Mouse (Mus musculus): Measurements from ENCODE around the gene Gm44973. TPM values are rescaled to one million over a fixed set of nuclear protein-coding genes. Genes with fewer than 3 reads are reported as not detected.

The Gm44973 gene
- polyA plus RNA-seq, 1 experiment from 2014 or later, result 2.6 TPM

GRCm38 (mm10) chr7:5021197-5021596, 5.9 kb downstream of the Gm44973 start:
- Histone ChIP-seq H3K4me3 (ENCODE audit: low read depth, low read length) (peak overlapping the region; percentile 81), H3K9me3 (ENCODE audit: control insufficient read depth, low read length) (no peaks in the 10 kb centered on the region), H3K36me3 (ENCODE audit: control insufficient read depth, insufficient read depth, low read length) (peaks cover 9% of the 10 kb centered on the region; the same call in 1 of the 2 replicates), H3K27ac (ENCODE audit: low read depth, low read length) (peak overlapping the region; percentile 92; the same call in 1 of the 2 replicates), H3K9ac (replicated peaks; ENCODE audit: low read depth, low read length) (peak overlapping the region; percentile 96), H3K4me2 (ENCODE audit: low read depth, low read length) (peak overlapping the region; percentile 83), H3K27me3 (ENCODE audit: control insufficient read depth, insufficient read depth, low read length) (no peaks in the 10 kb centered on the region), H3K4me1 (ENCODE audit: control insufficient read depth, insufficient read depth, low read length) (peaks cover 7% of the 10 kb centered on the region)
- WGBS, result 58% methylated on average over 5 of the region's 5 CpGs
- no peak for ATAC-seq (ENCODE audit: low read depth)

- Histone ChIP-seq H3K4me1 (ENCODE audit: control insufficient read depth, insufficient read depth, low read length) (no peaks in the 10 kb centered on the region), H3K4me2 (ENCODE audit: low read depth, low read length) (no peak overlapping the region), H3K27ac (ENCODE audit: low read depth, low read length) (no peak overlapping the region), H3K36me3 (ENCODE audit: control insufficient read depth, insufficient read depth, low read length) (peaks cover 46% of the 10 kb centered on the region), H3K27me3 (ENCODE audit: control insufficient read depth, insufficient read depth, low read length) (no peaks in the 10 kb centered on the region), H3K9me3 (ENCODE audit: control insufficient read depth, low read length) (peaks cover 14% of the 10 kb centered on the region), H3K4me3 (ENCODE audit: low read depth, low read length) (no peak overlapping the region), H3K9ac (replicated peaks; ENCODE audit: low read depth, low read length) (no peak overlapping the region)
- WGBS, result 95% methylated on average over 22 of the region's 22 CpGs
- no peak for ATAC-seq (ENCODE audit: low read depth)
These were observed 14.2 kb downstream of the Gm44973 start for GRCm38 (mm10) chr7:5029543-5029942.

DNA sequence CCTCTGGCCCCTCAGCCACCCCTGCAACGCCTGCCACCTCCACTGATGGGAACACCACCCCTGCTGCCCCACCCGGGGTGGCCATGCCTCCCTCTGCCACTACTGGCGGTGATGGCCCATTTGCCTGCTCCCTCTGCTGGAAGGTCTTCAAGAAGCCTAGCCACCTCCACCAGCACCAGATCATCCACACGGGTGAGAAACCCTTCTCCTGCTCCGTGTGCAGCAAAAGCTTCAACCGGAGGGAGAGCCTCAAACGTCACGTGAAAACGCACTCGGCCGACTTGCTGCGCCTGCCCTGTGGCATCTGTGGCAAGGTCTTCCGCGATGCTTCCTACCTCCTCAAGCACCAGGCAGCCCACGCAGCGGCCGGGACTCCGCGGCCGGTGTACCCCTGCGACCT, 14.7 kb downstream of the Gm44973 start:
- ATAC-seq (ENCODE audit: low read depth), result no peak
- no peaks in the 10 kb centered on the region for H3K4me1 ChIP-seq (ENCODE audit: control insufficient read depth, insufficient read depth, low read length)

DNA sequence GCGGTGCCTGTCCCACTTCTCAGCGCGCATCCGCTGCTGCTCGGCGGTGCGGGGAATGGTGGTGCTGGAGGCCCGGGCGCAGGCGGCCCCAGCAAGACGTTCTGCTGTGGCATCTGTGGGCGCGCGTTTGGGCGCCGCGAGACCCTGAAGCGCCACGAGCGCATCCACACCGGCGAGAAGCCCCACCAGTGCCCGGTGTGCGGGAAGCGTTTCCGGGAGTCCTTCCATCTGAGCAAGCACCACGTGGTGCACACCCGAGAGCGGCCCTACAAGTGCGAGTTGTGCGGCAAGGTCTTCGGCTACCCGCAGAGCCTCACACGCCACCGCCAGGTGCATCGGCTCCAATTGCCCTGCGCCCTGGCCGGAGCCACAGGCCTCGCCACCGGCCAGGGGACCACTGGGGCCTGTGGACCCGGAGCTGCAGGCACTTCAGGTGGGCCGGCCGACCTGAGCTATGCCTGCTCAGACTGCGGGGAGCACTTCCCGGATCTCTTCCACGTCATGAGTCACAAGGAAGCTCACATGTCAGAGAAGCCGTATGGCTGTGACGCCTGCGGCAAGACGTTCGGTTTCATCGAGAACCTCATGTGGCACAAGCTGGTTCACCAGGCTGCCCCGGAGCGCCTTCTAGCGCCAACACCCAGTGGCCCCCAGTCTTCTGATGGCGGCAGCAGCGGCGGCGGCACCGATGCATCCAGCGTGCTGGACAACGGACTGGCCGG, 15.4 kb downstream of the Gm44973 start:
- no peak overlapping the region for H3K4me2 ChIP-seq (ENCODE audit: low read depth, low read length)
- no peaks in the 10 kb centered on the region for H3K27me3 ChIP-seq (ENCODE audit: control insufficient read depth, insufficient read depth, low read length)
- WGBS, result 82% methylated on average over 63 of the region's 63 CpGs
- H3K4me1 ChIP-seq (ENCODE audit: control insufficient read depth, insufficient read depth, low read length), result no peaks in the 10 kb centered on the region
- H3K9me3 ChIP-seq (ENCODE audit: control insufficient read depth, low read length), result peaks cover 14% of the 10 kb centered on the region
- peaks cover 50% of the 10 kb centered on the region for H3K36me3 ChIP-seq (ENCODE audit: control insufficient read depth, insufficient read depth, low read length)
- H3K27ac ChIP-seq (ENCODE audit: low read depth, low read length), result no peak overlapping the region
- no peak overlapping the region for H3K4me3 ChIP-seq (ENCODE audit: low read depth, low read length)
- no peak for ATAC-seq (ENCODE audit: low read depth)
- H3K9ac ChIP-seq (replicated peaks; ENCODE audit: low read depth, low read length), result no peak overlapping the region

More for the DNA sequence above, 14.7 kb downstream of the Gm44973 start:
- H3K36me3 ChIP-seq (ENCODE audit: control insufficient read depth, insufficient read depth, low read length), result peaks cover 46% of the 10 kb centered on the region
- no peaks in the 10 kb centered on the region for H3K27me3 ChIP-seq (ENCODE audit: control insufficient read depth, insufficient read depth, low read length)
- H3K9me3 ChIP-seq (ENCODE audit: control insufficient read depth, low read length), result peaks cover 14% of the 10 kb centered on the region
- no peak overlapping the region for H3K9ac ChIP-seq (replicated peaks; ENCODE audit: low read depth, low read length)
- no peak overlapping the region for H3K4me2 ChIP-seq (ENCODE audit: low read depth, low read length)
- 91% methylated on average over 21 of the region's 21 CpGs for WGBS
- no peak overlapping the region for H3K27ac ChIP-seq (ENCODE audit: low read depth, low read length)
- H3K4me3 ChIP-seq (ENCODE audit: low read depth, low read length), result no peak overlapping the region

GRCm38 (mm10) chr7:5031496-5031895, 16.2 kb downstream of the Gm44973 start:
- ATAC-seq (ENCODE audit: low read depth), result no peak
- 77% methylated on average over 45 of the region's 46 CpGs for WGBS
- Histone ChIP-seq H3K27me3 (ENCODE audit: control insufficient read depth, insufficient read depth, low read length) (no peaks in the 10 kb centered on the region), H3K9ac (replicated peaks; ENCODE audit: low read depth, low read length) (no peak overlapping the region), H3K4me1 (ENCODE audit: control insufficient read depth, insufficient read depth, low read length) (no peaks in the 10 kb centered on the region), H3K27ac (ENCODE audit: low read depth, low read length) (no peak overlapping the region), H3K9me3 (ENCODE audit: control insufficient read depth, low read length) (peaks cover 14% of the 10 kb centered on the region), H3K4me3 (ENCODE audit: low read depth, low read length) (no peak overlapping the region), H3K36me3 (ENCODE audit: control insufficient read depth, insufficient read depth, low read length) (peaks cover 52% of the 10 kb centered on the region), H3K4me2 (ENCODE audit: low read depth, low read length) (no peak overlapping the region)

GRCm38 (mm10) chr7:5033818-5034217, 18.5 kb downstream of the Gm44973 start, which contains the start of gene 4632433K11Rik:
Gene 4632433K11Rik, plus strand, starts transcription at chr7:5034118.
- 91% methylated on average over 3 of the region's 3 CpGs for WGBS
- Histone ChIP-seq H3K27me3 (ENCODE audit: control insufficient read depth, insufficient read depth, low read length) (no peaks in the 10 kb centered on the region), H3K36me3 (ENCODE audit: control insufficient read depth, insufficient read depth, low read length) (peaks cover 48% of the 10 kb centered on the region), H3K9ac (replicated peaks; ENCODE audit: low read depth, low read length) (no peak within 1 kb of the TSS), H3K4me1 (ENCODE audit: control insufficient read depth, insufficient read depth, low read length) (peaks cover 4% of the 10 kb centered on the region; the same call in 1 of the 2 replicates), H3K27ac (ENCODE audit: low read depth, low read length) (no peak within 1 kb of the TSS), H3K4me2 (ENCODE audit: low read depth, low read length) (no peak within 1 kb of the TSS), H3K4me3 (ENCODE audit: low read depth, low read length) (no peak within 1 kb of the TSS), H3K9me3 (ENCODE audit: control insufficient read depth, low read length) (peaks cover 14% of the 10 kb centered on the region)
- ATAC-seq (ENCODE audit: low read depth), result no peak

DNA sequence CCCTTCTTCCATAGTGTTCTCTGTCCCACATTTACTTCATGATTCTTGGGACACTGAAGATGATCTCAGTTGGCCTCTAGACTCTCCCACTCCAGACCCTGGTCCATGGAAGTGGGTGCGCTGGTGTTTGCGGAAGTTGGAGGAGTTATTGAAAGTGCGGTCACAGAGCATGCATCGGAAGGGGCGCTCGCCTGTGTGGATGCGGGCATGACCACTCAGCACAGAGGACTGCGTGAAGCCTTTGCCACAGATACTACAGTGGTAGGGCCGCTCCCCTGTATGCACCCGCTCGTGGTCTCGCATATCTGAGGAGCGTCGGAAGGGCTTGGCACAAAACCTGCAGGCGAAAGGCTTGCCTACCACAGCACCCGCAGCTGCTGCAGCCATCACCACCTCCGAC, 20.3 kb downstream of the Gm44973 start:
- Histone ChIP-seq H3K9ac (replicated peaks; ENCODE audit: low read depth, low read length) (no peak overlapping the region), H3K27ac (ENCODE audit: low read depth, low read length) (no peak overlapping the region), H3K36me3 (ENCODE audit: control insufficient read depth, insufficient read depth, low read length) (peaks cover 31% of the 10 kb centered on the region), H3K9me3 (ENCODE audit: control insufficient read depth, low read length) (peaks cover 4% of the 10 kb centered on the region; the same call in 1 of the 2 replicates), H3K4me3 (ENCODE audit: low read depth, low read length) (no peak overlapping the region), H3K27me3 (ENCODE audit: control insufficient read depth, insufficient read depth, low read length) (no peaks in the 10 kb centered on the region), H3K4me1 (ENCODE audit: control insufficient read depth, insufficient read depth, low read length) (peaks cover 9% of the 10 kb centered on the region; the same call in 1 of the 2 replicates), H3K4me2 (ENCODE audit: low read depth, low read length) (no peak overlapping the region)
- WGBS, result 97% methylated on average over 17 of the region's 17 CpGs
- ATAC-seq (ENCODE audit: low read depth), result no peak

DNA sequence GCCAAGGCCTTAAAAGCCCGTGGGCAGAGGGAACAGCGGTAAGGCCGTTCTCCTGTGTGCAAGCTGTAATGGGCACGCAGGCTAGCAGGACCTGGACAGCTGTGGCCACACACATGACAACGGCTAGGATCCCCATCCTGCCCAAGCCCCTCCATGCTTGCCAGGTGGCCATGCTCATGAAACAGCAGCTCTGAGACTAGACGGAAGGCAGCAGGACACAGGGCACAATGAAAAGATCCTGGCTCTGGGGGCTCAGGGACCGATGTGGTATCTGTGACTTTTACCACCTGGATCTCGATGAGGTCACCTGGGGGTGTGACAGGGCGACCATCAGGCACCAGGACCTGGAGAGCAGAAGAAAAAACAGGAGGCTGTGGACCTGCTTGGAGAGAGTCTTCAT, 20.8 kb downstream of the Gm44973 start:
- Histone ChIP-seq H3K36me3 (ENCODE audit: control insufficient read depth, insufficient read depth, low read length) (peaks cover 26% of the 10 kb centered on the region), H3K4me1 (ENCODE audit: control insufficient read depth, insufficient read depth, low read length) (peaks cover 9% of the 10 kb centered on the region; the same call in 1 of the 2 replicates), H3K9me3 (ENCODE audit: control insufficient read depth, low read length) (0 out of 2 replicates have a peak, but pooled peaks cover 1% of the 10 kb centered on the region), H3K27me3 (ENCODE audit: control insufficient read depth, insufficient read depth, low read length) (no peaks in the 10 kb centered on the region), H3K4me2 (ENCODE audit: low read depth, low read length) (no peak overlapping the region), H3K4me3 (ENCODE audit: low read depth, low read length) (no peak overlapping the region), H3K27ac (ENCODE audit: low read depth, low read length) (no peak overlapping the region), H3K9ac (replicated peaks; ENCODE audit: low read depth, low read length) (no peak overlapping the region)
- no peak for ATAC-seq (ENCODE audit: low read depth)
- WGBS, result 97% methylated on average over 9 of the region's 9 CpGs

DNA sequence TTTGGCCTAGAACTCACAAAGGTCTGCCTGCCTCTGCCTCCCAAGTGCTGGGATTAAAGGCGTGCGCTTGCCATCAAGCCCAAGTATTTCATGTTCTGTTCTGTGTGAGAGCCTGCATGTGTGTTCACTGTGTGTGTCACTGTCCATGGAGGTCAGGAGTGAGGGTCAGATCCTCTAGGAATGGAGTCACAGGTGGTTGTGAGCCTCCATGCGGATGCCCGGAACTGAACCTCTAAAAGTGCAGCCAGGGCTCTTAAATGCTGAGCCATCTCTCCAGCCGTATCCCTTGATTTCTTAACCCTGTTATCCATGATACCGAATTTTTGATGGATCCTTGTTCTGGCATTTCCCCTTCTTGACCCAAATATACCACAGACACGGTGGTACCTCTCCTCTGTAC, 21.7 kb downstream of the Gm44973 start:
- Histone ChIP-seq H3K36me3 (ENCODE audit: control insufficient read depth, insufficient read depth, low read length) (peaks cover 17% of the 10 kb centered on the region), H3K4me1 (ENCODE audit: control insufficient read depth, insufficient read depth, low read length) (peaks cover 9% of the 10 kb centered on the region; the same call in 1 of the 2 replicates), H3K9ac (replicated peaks; ENCODE audit: low read depth, low read length) (no peak overlapping the region), H3K9me3 (ENCODE audit: control insufficient read depth, low read length) (no peaks in the 10 kb centered on the region), H3K4me3 (ENCODE audit: low read depth, low read length) (no peak overlapping the region), H3K4me2 (ENCODE audit: low read depth, low read length) (0 out of 2 replicates have a peak overlapping the region, but pooled peaks have one; percentile 43), H3K27ac (ENCODE audit: low read depth, low read length) (no peak overlapping the region), H3K27me3 (ENCODE audit: control insufficient read depth, insufficient read depth, low read length) (no peaks in the 10 kb centered on the region)
- 96% methylated on average over 7 of the region's 7 CpGs for WGBS
- ATAC-seq (ENCODE audit: low read depth), result no peak

All from neural tube, embryonic 14.5 days (tissue).